Mouse (Mus musculus): ENCODE data around the gene Polr2h. TPM values are rescaled to one million over a fixed set of nuclear protein-coding genes. Genes with fewer than 3 reads are reported as not detected.
A peak's percentile ranks its signal among the peaks of the same experiment; 100 is the strongest.

The Polr2h gene
- polyA plus RNA-seq, 1 experiment from 2014 or later, result 80.7 TPM

DNA sequence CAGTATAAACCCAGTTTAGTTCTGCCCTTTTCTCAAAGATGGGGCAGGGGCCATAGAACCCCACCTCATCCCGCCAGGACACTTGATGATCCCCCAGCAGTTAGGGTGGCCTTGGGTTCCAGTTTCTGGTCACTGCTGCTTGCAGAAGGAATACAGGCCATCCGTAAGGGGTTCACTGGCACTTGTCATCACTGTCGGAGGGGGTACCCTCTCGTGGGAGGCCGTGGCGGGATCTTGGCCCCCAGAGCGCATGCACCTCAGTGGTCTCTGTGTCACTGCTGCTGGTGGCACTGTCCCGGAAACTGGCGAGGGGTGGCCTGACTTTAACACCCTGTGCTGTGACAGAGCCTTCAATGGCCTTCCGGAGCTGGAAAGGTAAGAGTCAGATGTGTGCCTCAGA, 14.4 kb upstream of the Polr2h start:
- H3K9ac ChIP-seq, result 0 out of 2 replicates have a peak overlapping the region, but pooled peaks have one; percentile 3
- peaks cover 27% of the 10 kb centered on the region for H3K4me1 ChIP-seq
- ATAC-seq (ENCODE audit: low FRiP score), result peak; percentile 4; the same call in 1 of the 2 replicates
- 92% methylated on average over 10 of the region's 10 CpGs for WGBS
- no peak overlapping the region for H3K4me2 ChIP-seq (replicated peaks)
- peaks cover 53% of the 10 kb centered on the region for H3K36me3 ChIP-seq
- H3K27ac ChIP-seq, result no peak overlapping the region
- H3K9me3 ChIP-seq (replicated peaks), result no peaks in the 10 kb centered on the region
- no peak overlapping the region for H3K4me3 ChIP-seq
- H3K27me3 ChIP-seq, result no peaks in the 10 kb centered on the region

DNA sequence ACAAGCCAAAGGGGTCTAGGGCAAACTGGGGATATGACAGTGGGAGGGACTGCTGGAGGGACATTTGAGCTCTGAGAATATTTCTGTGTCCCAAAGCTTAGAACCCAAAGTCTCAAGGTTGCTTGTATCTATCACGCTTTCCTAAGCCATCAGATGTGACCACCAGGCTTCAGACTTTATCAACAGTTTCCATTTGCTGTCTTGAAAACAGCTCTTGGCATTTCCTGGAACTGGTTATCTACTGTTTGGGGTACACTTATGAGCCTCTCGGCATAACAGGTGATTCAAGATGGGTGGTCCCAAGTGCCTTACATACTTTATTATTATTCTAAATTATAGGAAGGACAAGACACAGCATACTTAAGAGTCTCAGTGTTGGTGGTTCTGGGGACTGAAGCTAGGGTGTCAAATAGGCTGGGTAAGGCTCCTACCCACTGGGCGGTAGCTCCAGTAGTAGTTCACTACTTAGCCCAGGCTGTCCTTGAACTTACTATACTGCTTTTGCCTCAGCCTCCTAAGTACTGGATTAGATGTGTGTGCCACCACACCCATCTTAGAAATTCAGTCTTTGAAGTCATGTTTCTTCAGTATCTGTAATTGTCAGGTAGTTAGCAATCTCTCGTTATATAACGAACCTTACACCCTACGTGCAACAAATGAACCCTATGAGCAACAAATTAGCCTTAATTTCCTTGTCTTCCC, 13.6 kb upstream of the Polr2h start:
- no peak overlapping the region for H3K4me2 ChIP-seq (replicated peaks)
- peaks cover 60% of the 10 kb centered on the region for H3K36me3 ChIP-seq
- no peak overlapping the region for H3K9ac ChIP-seq
- H3K27me3 ChIP-seq, result no peaks in the 10 kb centered on the region
- 95% methylated on average over 6 of the region's 6 CpGs for WGBS
- no peak for ATAC-seq (ENCODE audit: low FRiP score)
- H3K9me3 ChIP-seq (replicated peaks), result no peaks in the 10 kb centered on the region
- no peak overlapping the region for H3K4me3 ChIP-seq
- H3K4me1 ChIP-seq, result peaks cover 27% of the 10 kb centered on the region
- no peak overlapping the region for H3K27ac ChIP-seq

DNA sequence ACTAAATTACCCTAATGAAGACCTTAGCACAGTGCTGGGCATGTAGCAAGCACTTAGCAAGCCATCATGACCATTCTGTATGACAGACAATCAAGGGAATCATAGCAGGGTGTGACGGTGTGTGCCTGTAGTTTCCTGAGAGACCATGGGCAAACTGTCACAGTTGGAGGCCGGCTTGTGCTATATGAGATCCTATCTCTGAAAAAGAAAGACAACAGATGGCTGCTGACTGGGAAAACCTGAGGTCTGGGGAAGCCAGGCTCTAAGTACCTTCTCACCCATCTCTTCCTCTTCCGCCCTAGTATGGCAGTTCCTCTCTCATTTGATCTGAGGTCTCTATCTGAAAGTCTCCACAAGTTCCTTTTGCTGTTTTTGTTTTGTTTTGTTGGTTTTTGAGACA, 11.7 kb upstream of the Polr2h start:
- H3K4me3 ChIP-seq, result no peak overlapping the region
- H3K9me3 ChIP-seq (replicated peaks), result no peaks in the 10 kb centered on the region
- WGBS, result 73% methylated on average over 3 of the region's 3 CpGs
- H3K4me1 ChIP-seq, result peaks cover 21% of the 10 kb centered on the region
- no peaks in the 10 kb centered on the region for H3K27me3 ChIP-seq
- H3K36me3 ChIP-seq, result peaks cover 54% of the 10 kb centered on the region
- no peak overlapping the region for H3K9ac ChIP-seq
- no peak overlapping the region for H3K27ac ChIP-seq
- no peak overlapping the region for H3K4me2 ChIP-seq (replicated peaks)
- ATAC-seq (ENCODE audit: low FRiP score), result no peak

DNA sequence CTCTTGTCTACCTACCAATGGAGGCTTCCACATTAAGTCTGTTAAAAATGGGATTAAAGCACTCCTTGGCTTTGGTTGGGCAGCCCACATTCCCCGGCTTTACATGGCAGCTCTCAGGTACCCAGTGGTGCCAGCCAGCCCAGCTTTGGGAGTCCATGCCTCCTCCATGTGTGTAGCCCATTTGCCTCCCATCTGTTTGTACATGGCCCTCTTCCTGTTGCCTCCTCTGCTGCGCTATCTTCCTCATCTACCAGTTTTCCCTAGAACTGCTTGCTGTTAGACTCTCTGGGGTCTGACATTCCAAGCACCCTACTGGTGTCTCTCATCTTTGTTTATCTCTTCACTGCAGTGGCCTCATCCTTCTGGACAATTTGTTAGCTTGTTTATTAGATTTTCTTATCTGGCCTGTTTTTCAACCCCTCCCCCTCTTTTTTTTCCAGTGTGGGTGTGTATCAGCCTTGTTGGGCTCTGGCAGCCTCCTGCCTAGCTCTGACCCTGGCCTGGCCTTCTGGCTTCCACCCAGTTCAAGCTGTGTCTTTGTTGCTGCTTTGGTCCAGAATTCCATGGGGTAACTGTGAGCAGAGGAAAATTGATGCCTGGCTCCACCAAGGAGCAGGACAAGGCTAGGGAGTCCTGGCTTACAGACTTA, 10.9 kb upstream of the Polr2h start:
- peaks cover 17% of the 10 kb centered on the region for H3K4me1 ChIP-seq
- 93% methylated on average over 2 of the region's 2 CpGs for WGBS
- H3K9ac ChIP-seq, result no peak overlapping the region
- no peaks in the 10 kb centered on the region for H3K9me3 ChIP-seq (replicated peaks)
- no peaks in the 10 kb centered on the region for H3K27me3 ChIP-seq
- H3K27ac ChIP-seq, result no peak overlapping the region
- no peak for ATAC-seq (ENCODE audit: low FRiP score)
- H3K4me3 ChIP-seq, result no peak overlapping the region
- peaks cover 61% of the 10 kb centered on the region for H3K36me3 ChIP-seq
- H3K4me2 ChIP-seq (replicated peaks), result no peak overlapping the region

DNA sequence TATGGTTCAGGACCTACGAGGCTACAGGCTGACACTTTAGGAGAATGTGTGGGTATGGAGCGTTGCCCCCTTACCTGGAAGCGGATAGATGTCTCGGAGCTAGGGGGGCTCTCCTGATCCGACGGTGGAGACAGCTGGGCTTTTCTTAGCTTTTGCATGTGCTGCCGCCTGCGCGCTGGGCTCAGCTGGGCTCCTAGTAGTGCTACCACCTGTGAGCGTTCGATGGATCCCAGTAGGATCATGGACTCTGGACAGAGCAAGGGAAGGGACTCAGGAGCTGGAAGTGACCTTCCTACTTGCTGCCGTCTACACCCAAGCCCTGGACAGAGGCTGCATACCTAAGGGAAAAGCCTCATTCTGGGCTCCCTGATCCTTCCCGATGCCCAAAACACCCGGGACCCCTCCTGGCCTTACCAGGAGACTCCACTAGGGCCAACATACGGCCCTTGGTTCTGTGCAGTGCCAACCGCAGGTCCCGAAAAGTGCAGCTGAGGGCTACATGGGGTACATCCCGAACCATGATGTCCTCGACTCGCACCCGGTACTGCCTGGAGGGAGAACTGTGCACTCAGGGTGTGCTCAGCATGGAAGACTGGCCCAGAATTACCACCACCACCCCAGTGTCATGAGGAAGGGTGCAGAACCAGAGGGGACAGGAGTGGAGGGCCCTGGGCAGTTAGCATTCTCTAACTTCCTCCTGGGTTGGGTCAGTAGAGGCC, 9.1 kb upstream of the Polr2h start:
- peak; percentile 1; the same call in 1 of the 2 replicates for ATAC-seq (ENCODE audit: low FRiP score)
- WGBS, result 92% methylated on average over 21 of the region's 21 CpGs
- peaks cover 2% of the 10 kb centered on the region for H3K4me1 ChIP-seq
- H3K27me3 ChIP-seq, result no peaks in the 10 kb centered on the region
- H3K4me2 ChIP-seq (replicated peaks), result no peak overlapping the region
- no peak overlapping the region; the same call in 1 of the 2 replicates for H3K9ac ChIP-seq
- H3K36me3 ChIP-seq, result peaks cover 71% of the 10 kb centered on the region
- no peaks in the 10 kb centered on the region for H3K9me3 ChIP-seq (replicated peaks)
- H3K27ac ChIP-seq, result no peak overlapping the region
- no peak overlapping the region for H3K4me3 ChIP-seq

DNA sequence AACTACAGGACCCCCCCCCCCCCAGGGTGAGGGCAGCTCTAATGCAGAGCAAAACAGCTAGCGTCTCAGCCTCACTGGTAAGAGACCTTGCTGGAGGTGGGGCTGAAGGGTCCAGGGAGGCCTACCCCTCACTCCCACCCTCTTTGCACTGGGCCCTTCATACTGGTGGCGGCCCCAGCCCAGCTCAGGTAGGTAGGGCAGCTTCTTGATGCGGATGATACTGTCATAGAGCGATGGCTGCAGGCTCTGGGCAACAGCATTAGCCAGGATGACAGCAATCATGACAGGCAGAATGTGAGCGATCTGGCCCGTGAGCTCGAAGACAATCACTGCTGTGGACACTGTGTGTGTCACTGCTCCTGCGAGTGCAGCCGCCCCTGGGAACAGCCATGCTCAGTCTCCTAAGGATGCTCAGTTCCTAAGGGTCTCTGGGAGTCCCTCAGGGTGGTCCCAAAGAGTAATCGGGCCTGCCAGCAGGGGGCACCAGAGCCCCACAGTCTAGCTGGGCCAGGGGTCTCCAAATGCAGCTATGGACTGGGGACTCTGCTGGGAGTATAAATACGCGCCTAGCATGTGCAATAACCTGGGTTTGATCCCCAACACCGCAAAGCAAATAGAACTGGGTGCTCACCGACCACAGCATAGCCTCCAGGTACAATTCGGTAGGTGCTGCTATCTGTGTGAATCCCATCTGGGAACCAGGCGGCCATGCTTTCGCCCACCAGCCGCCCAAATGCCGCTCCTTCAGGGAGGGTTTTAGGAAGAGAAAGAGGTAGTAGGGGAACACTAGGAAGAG, 8.3 kb upstream of the Polr2h start:
- 76% methylated on average over 19 of the region's 19 CpGs for WGBS
- H3K36me3 ChIP-seq, result peaks cover 67% of the 10 kb centered on the region

DNA sequence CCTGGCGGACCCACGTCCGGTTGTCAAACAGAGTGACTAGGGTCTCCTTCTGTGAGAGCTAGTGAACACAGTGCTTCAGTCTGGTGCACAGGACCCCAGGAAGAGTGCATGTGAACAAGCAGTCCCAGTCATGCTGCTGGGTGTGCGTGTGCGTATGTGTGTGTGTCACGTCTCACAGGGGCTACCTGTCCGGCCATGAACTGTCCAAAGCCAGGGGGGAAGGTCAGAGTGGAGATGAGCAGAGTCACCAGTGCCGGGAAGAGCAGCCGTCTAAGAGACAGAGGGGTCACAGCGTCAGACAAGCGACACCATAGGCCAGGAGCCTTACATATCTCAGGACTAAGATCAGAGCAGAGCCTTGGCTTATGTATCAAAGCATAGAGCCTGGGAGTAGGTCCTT, 7.1 kb upstream of the Polr2h start:
- no peaks in the 10 kb centered on the region for H3K27me3 ChIP-seq
- H3K36me3 ChIP-seq, result peaks cover 60% of the 10 kb centered on the region
- H3K4me3 ChIP-seq, result no peak overlapping the region
- H3K27ac ChIP-seq, result no peak overlapping the region
- H3K4me1 ChIP-seq, result peaks cover 22% of the 10 kb centered on the region
- WGBS, result 92% methylated on average over 11 of the region's 11 CpGs
- no peak overlapping the region for H3K9ac ChIP-seq
- no peaks in the 10 kb centered on the region for H3K9me3 ChIP-seq (replicated peaks)
- H3K4me2 ChIP-seq (replicated peaks), result no peak overlapping the region
- ATAC-seq (ENCODE audit: low FRiP score), result no peak

More for the DNA sequence above, 8.3 kb upstream of the Polr2h start:
- Histone ChIP-seq H3K4me1 (peaks cover 10% of the 10 kb centered on the region), H3K27ac (no peak overlapping the region), H3K27me3 (no peaks in the 10 kb centered on the region), H3K9me3 (replicated peaks) (no peaks in the 10 kb centered on the region), H3K4me2 (replicated peaks) (no peak overlapping the region), H3K9ac (no peak overlapping the region; the same call in 1 of the 2 replicates), H3K4me3 (no peak overlapping the region)
- ATAC-seq (ENCODE audit: low FRiP score), result peak; percentile 62

DNA sequence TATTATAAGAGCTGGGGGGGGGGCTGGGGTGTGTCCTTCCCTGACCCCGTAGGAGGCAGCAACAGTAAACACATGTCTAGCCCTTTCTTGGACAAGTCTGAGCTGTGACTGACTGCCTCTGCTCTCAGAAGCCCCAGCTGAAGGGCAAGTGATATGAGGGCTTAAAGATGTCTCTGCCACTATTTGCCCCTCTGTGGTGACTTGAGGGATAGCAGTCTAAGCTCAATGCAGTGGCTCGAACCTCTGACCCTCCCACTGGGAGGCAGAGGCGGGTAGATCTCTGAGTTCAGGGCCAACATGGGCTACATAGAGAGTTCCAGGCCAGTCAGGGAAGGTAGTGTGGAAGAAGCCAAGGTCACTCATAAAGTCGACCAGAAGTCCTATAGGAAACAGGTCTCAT, 6.7 kb upstream of the Polr2h start:
- Histone ChIP-seq H3K27me3 (no peaks in the 10 kb centered on the region), H3K4me1 (peaks cover 25% of the 10 kb centered on the region), H3K36me3 (peaks cover 58% of the 10 kb centered on the region), H3K9me3 (replicated peaks) (no peaks in the 10 kb centered on the region), H3K27ac (no peak overlapping the region), H3K9ac (no peak overlapping the region), H3K4me2 (replicated peaks) (no peak overlapping the region), H3K4me3 (no peak overlapping the region)
- 87% methylated on average over 4 of the region's 4 CpGs for WGBS
- ATAC-seq (ENCODE audit: low FRiP score), result no peak

DNA sequence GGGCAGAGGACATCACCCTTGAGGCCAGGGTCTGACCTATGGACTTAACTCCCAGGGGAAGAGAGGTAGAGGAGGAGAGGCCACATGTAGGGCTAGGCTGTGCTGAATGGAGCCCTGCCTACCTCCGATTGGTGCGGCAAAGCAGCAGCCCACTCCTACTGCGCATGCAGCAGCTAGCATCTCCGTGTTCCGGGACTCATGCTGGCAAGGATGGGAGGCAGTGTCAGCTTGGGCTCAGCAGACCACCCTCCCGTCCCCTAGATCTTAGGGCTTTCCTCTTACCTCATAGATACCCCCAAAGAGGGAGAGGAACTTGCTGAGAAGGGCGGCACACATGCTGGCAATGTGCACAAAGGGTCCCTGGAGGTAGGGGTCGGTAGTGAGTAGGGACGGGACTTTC, 5.3 kb upstream of the Polr2h start:
- H3K9ac ChIP-seq, result no peak overlapping the region
- no peak for ATAC-seq (ENCODE audit: low FRiP score)
- H3K4me1 ChIP-seq, result peaks cover 34% of the 10 kb centered on the region
- no peaks in the 10 kb centered on the region for H3K9me3 ChIP-seq (replicated peaks)
- H3K4me3 ChIP-seq, result no peak overlapping the region
- H3K27me3 ChIP-seq, result no peaks in the 10 kb centered on the region
- H3K27ac ChIP-seq, result no peak overlapping the region
- WGBS, result 79% methylated on average over 9 of the region's 9 CpGs
- no peak overlapping the region for H3K4me2 ChIP-seq (replicated peaks)
- H3K36me3 ChIP-seq, result peaks cover 45% of the 10 kb centered on the region

DNA sequence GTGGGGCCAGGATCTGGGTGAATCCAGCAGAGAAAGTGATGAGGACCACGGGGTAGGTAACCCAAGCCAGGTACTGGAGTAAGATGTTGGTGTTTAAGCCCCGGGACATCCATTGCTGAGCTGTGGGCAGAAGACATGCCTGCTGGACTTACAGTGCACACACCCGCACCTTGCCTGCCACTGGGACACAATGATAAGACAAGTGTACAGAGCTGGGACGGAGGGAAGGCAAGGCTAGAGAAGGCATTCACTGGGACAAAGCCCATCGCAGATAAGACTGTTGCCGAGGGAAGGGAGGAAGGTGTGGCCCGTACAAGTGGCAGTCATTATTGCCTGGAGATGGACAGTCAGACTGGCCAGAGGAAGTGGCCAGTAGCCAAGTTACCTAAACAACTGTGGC, 4.6 kb upstream of the Polr2h start:
- ATAC-seq (ENCODE audit: low FRiP score), result no peak
- Histone ChIP-seq H3K9me3 (replicated peaks) (no peaks in the 10 kb centered on the region), H3K9ac (no peak overlapping the region), H3K4me3 (no peak overlapping the region), H3K36me3 (peaks cover 38% of the 10 kb centered on the region), H3K27me3 (no peaks in the 10 kb centered on the region), H3K27ac (no peak overlapping the region), H3K4me2 (replicated peaks) (no peak overlapping the region), H3K4me1 (peaks cover 37% of the 10 kb centered on the region)
- 91% methylated on average over 7 of the region's 7 CpGs for WGBS

DNA sequence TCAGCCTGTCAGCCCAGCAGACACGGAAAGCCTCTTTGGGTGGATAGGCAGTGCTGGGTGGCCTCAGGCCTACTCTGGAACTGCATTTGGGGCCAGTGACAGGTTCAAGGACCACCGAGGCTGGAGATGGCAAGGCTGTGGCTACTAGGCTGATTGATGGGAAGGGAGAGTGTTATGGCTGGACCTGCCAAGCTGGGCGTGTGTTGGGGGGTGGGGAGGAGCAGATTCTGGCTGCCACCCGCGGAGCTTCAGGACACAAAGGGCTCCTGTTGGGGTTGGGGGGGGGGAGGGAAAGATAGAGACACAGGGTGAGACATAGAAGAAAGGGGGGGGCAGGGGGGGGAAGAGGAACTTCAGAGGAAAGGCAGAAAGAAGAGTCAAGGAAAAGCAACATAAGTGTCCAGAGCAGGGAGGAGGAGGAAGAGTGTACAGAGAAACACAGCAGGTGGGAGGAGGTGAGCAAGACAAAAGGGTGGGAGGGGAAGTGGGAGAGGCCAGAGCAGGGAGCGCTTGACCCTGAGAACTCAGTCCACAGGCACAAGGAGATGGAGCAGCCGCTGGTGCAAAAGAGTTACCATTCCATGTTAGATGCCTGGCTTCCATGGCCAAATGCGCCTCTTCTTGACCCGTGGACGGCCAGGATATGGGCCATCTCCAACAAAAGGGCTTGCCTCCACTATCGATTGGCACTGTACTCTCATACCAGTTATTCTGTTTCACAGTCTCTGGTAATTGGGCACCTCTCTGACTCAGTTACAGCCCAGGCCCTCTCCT, 3.0 kb upstream of the Polr2h start:
- no peaks in the 10 kb centered on the region for H3K27me3 ChIP-seq
- WGBS, result 27% methylated on average over 11 of the region's 11 CpGs
- peaks cover 46% of the 10 kb centered on the region for H3K4me1 ChIP-seq
- ATAC-seq (ENCODE audit: low FRiP score), result no peak
- H3K9me3 ChIP-seq (replicated peaks), result no peaks in the 10 kb centered on the region
- peak overlapping the region; percentile 83 for H3K9ac ChIP-seq
- H3K27ac ChIP-seq, result 0 out of 2 replicates have a peak overlapping the region, but pooled peaks have one; percentile 30
- H3K4me3 ChIP-seq, result peak overlapping the region; percentile 67
- H3K4me2 ChIP-seq (replicated peaks), result peak overlapping the region; percentile 89
- peaks cover 29% of the 10 kb centered on the region for H3K36me3 ChIP-seq
